Mouse (Mus musculus) neural tube, embryonic 11.5 days (tissue): ENCODE results near the gene Myo1d. TPM values are rescaled to one million over a fixed set of nuclear protein-coding genes. Genes with fewer than 3 reads are reported as not detected.
A peak's percentile ranks its signal among the peaks of the same experiment; 100 is the strongest.

Experiments used
- ATAC-seq: fragments of 200-750 bp; cut with Nextera tagmentation; 2 replicates; pipeline ENCODE4 v1.8.0; 2017; ENCODE audit warnings: moderate number of reproducible peaks, mild to moderate bottlenecking, moderate TSS enrichment, moderate library complexity; ENCODE audit not compliant: insufficient read depth, low FRiP score, low TSS enrichment
- DNase-seq: peaks from one replicate; pipeline ENCODE4 v3.0.0-alpha.2; 2015; ENCODE audit warnings: low spot score
- H3K27ac ChIP-seq: fragments of 300-500 bp; sonication (generic); 2 replicates; pipeline ENCODE4 v1.5.1; 2014; ENCODE audit warnings: low read depth, mild to moderate bottlenecking, low read length
- H3K27me3 ChIP-seq: fragments of 300-500 bp; sonication (generic); 2 replicates; pipeline ENCODE4 v1.6.1; 2014; ENCODE audit warnings: mild to moderate bottlenecking, low read length, mixed read lengths; ENCODE audit not compliant: control insufficient read depth, insufficient read depth
- H3K36me3 ChIP-seq: fragments of 300-500 bp; sonication (generic); 2 replicates; pipeline ENCODE4 v1.6.1; 2014; ENCODE audit warnings: mild to moderate bottlenecking, low read length, moderate library complexity, mixed read lengths; ENCODE audit not compliant: control insufficient read depth, insufficient read depth
- H3K4me1 ChIP-seq: fragments of 300-500 bp; sonication (generic); 2 replicates; pipeline ENCODE4 v1.6.1; 2014; ENCODE audit warnings: low read length, mixed read lengths; ENCODE audit not compliant: control insufficient read depth, insufficient read depth
- H3K4me2 ChIP-seq: fragments of 300-500 bp; sonication (generic); 2 replicates; pipeline ENCODE4 v1.6.1; 2014; ENCODE audit warnings: low read depth, mild to moderate bottlenecking, moderate library complexity
- H3K4me3 ChIP-seq: fragments of 300-500 bp; sonication (generic); 2 replicates; pipeline ENCODE4 v1.5.1; 2014; ENCODE audit warnings: low read depth, low read length
- H3K9ac ChIP-seq: fragments of 300-500 bp; sonication (generic); 2 replicates; pipeline ENCODE4 v1.6.1; 2014; ENCODE audit warnings: mild to moderate bottlenecking, low read length
- H3K9me3 ChIP-seq: fragments of 300-500 bp; sonication (generic); 2 replicates; pipeline ENCODE4 v1.6.1; 2016; ENCODE audit warnings: low read length; ENCODE audit not compliant: control insufficient read depth
- WGBS: fragments of 180-500 bp; shearing (Covaris S2); extraction: QIAGEN DNeasy Blood & Tissue Kit; methylation state at CpG from one replicate; pipeline ENCODE4 v1.1.7; 2014; 5-methylcytosine and 5-hydroxymethylcytosine counted together
- polyA plus RNA-seq: library from polyadenylated mRNA; unstranded; fragments of >200 nt; fragmentation: Nextera tagmentation; extraction: Ambion mirVana; gene quantifications from 2 replicates; pipeline ENCODE4 v1.2.1, GENCODE M21; 2014

Myo1d gene
- polyA plus RNA-seq, 1 experiment from 2014 or later: 2.8 TPM

DNA sequence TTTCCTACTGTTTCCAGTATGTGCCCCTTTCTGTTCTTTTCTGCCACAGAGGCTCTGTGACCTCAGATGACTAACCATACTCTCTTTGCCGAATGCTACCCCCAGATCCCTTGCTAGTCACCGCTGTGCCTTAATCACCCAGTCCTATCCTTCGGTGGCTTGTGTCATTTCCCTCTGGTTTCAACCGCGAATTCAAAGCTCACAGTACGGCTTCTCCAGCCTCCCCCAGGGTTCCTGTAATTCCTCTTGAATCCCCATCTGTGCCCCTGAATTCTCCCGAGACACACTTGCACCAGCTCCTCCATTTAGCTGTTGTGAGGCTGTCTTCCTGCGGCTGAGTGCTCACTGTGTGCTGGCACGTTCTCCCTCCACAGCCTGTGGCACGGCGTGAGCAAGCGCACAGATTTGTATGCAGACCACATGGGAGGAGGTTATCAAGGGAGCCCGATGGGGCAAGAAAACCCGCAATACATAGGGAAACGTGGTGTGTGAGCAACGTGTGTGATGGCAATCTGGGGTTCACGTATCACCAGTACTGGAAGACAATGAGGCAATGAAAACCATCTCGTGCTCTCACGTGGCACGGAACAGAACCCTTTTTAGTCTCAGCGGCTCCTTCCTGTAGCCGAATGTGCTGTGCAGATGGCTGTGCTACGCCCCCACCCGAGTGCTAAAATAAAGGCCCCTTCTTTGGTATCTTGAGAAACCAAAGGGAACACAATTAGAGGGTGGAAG lies 177.0 kb downstream of the Myo1d start:
- Histone ChIP-seq H3K4me3 (peak overlapping the region; percentile 27), H3K36me3 (no peaks in the 10 kb centered on the region), H3K9me3 (no peaks in the 10 kb centered on the region), H3K27ac (0 out of 2 replicates have a peak overlapping the region, but pooled peaks have one; percentile 8), H3K9ac (peak overlapping the region; percentile 58), H3K4me2 (peak overlapping the region; percentile 68), H3K27me3 (no peaks in the 10 kb centered on the region), H3K4me1 (peaks cover 7% of the 10 kb centered on the region; the same call in 1 of the 2 replicates)
- 3% methylated on average over 24 of the region's 24 CpGs for WGBS
- peak; percentile 70 for DNase-seq
- no peak for ATAC-seq

DNA sequence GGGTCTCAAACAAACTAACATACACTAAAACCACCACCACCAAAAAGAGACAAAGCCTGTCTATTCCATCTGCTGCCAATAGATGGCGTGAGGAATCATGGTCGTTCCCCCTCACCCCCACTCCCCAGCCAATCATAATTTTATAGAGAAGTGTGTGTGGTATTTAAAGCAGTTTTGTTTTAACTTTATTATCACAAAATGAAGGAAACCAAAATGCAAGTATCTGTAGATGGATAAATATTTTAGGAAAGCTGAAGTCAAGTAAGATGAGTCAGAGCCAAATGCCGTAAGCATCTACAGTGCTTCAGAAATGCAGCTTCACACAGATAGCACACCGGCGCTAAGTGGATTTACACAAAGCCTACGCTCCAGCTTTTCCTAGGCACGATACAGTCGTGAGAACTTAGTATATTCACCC lies 177.8 kb downstream of the Myo1d start:
- H3K4me3 ChIP-seq: no peak overlapping the region
- ATAC-seq: no peak

DNA sequence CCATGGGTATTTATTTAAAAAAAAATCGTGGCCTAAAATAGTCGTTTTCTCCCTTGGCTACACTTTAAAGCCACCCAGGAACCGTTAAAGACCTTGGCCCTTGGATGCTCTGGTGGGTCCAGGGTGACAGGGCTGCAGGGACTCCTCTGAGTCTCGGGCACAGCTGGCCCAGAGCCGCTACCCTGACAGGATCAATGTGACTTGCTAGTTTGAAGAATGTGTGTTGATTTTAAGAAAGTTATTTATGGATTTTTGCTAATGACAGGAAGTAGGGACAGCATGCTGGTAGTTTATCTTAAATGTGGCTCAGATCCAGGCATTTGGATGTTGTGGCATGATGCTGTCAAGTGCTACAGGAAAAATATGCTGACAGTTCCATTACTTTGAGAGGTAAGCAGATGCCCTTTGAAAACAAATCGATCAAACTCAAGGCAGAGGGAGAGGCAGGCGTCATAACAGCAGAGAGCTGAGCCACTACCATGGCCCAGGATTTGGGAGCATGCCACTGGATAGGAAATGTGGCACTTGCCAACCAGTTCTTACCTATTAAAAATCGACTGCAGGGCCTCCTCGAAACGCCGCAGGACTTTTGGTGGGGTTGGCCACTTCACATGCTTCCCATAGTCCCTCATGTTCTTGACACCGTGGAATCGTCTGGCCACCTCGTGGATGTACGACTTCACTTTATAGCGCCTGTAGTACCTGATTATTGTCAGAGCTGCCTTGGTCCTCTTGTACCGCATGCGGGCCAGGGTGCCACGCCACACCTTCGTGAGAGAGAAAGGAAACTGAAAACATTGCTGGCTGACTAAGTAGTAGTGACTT lies 178.6 kb downstream of the Myo1d start:
- Histone ChIP-seq H3K27me3 (no peaks in the 10 kb centered on the region), H3K9me3 (no peaks in the 10 kb centered on the region), H3K36me3 (no peaks in the 10 kb centered on the region), H3K27ac (no peak overlapping the region), H3K4me2 (no peak overlapping the region), H3K9ac (no peak overlapping the region), H3K4me1 (peaks cover 7% of the 10 kb centered on the region; the same call in 1 of the 2 replicates), H3K4me3 (no peak overlapping the region)
- WGBS: 79% methylated on average over 20 of the region's 20 CpGs
- DNase-seq (no peak), ATAC-seq (no peak)

More for the DNA sequence above, 177.8 kb downstream of the Myo1d start:
- Histone ChIP-seq H3K4me1 (peaks cover 7% of the 10 kb centered on the region; the same call in 1 of the 2 replicates), H3K27ac (no peak overlapping the region), H3K9me3 (no peaks in the 10 kb centered on the region), H3K36me3 (no peaks in the 10 kb centered on the region), H3K27me3 (no peaks in the 10 kb centered on the region), H3K9ac (0 out of 2 replicates have a peak overlapping the region, but pooled peaks have one; percentile 2), H3K4me2 (peak overlapping the region; percentile 68; the same call in 1 of the 2 replicates)
- no peak for DNase-seq
- 33% methylated on average over 8 of the region's 8 CpGs for WGBS

GRCm38 (mm10) chr11:80595482-80595881 lies 184.3 kb downstream of the Myo1d start:
- no peak for ATAC-seq
- DNase-seq: no peak
- no peaks in the 10 kb centered on the region for H3K36me3 ChIP-seq

GRCm38 (mm10) chr11:80589387-80589786 lies 190.4 kb downstream of the Myo1d start:
- Histone ChIP-seq H3K4me1 (no peaks in the 10 kb centered on the region), H3K27ac (no peak overlapping the region), H3K27me3 (no peaks in the 10 kb centered on the region), H3K36me3 (no peaks in the 10 kb centered on the region), H3K4me2 (no peak overlapping the region), H3K4me3 (no peak overlapping the region), H3K9ac (no peak overlapping the region), H3K9me3 (no peaks in the 10 kb centered on the region)
- WGBS: 63% methylated on average over 5 of the region's 5 CpGs
- no peak for ATAC-seq
- no peak for DNase-seq

More at GRCm38 (mm10) chr11:80595482-80595881, 184.3 kb downstream of the Myo1d start:
- Histone ChIP-seq H3K4me1 (no peaks in the 10 kb centered on the region), H3K27me3 (no peaks in the 10 kb centered on the region), H3K4me3 (no peak overlapping the region), H3K27ac (no peak overlapping the region), H3K9me3 (no peaks in the 10 kb centered on the region), H3K4me2 (no peak overlapping the region), H3K9ac (no peak overlapping the region)
- WGBS: 86% methylated on average over 1 of the region's 1 CpGs

- DNase-seq (no peak), ATAC-seq (no peak)
- H3K27ac ChIP-seq: no peak overlapping the region
- no peak overlapping the region for H3K4me3 ChIP-seq
- no peaks in the 10 kb centered on the region; the same call in 1 of the 2 replicates for H3K4me1 ChIP-seq
- no peak overlapping the region for H3K4me2 ChIP-seq
- no peaks in the 10 kb centered on the region for H3K36me3 ChIP-seq
- no peak overlapping the region for H3K9ac ChIP-seq
- H3K9me3 ChIP-seq: no peaks in the 10 kb centered on the region
- peaks cover 3% of the 10 kb centered on the region; the same call in 1 of the 2 replicates for H3K27me3 ChIP-seq
These were observed 194.1 kb downstream of the Myo1d start for GRCm38 (mm10) chr11:80585761-80586160.

GRCm38 (mm10) chr11:80585211-80585610 lies 194.6 kb downstream of the Myo1d start:
- DNase-seq (no peak), ATAC-seq (no peak)
- Histone ChIP-seq H3K36me3 (no peaks in the 10 kb centered on the region), H3K27ac (no peak overlapping the region), H3K4me1 (no peaks in the 10 kb centered on the region; the same call in 1 of the 2 replicates), H3K9ac (no peak overlapping the region), H3K9me3 (no peaks in the 10 kb centered on the region), H3K27me3 (peaks cover 6% of the 10 kb centered on the region; the same call in 1 of the 2 replicates), H3K4me2 (no peak overlapping the region), H3K4me3 (no peak overlapping the region)
- 71% methylated on average over 11 of the region's 11 CpGs for WGBS

GRCm38 (mm10) chr11:80580494-80580893 lies 199.3 kb downstream of the Myo1d start:
- no peak for ATAC-seq
- H3K27me3 ChIP-seq: peaks cover 18% of the 10 kb centered on the region
- H3K27ac ChIP-seq: no peak overlapping the region
- peaks cover 14% of the 10 kb centered on the region; the same call in 1 of the 2 replicates for H3K4me1 ChIP-seq
- no peak overlapping the region for H3K4me3 ChIP-seq
- 85% methylated on average over 3 of the region's 3 CpGs for WGBS
- DNase-seq: no peak
- H3K9ac ChIP-seq: no peak overlapping the region
- no peaks in the 10 kb centered on the region for H3K9me3 ChIP-seq
- H3K36me3 ChIP-seq: no peaks in the 10 kb centered on the region
- H3K4me2 ChIP-seq: no peak overlapping the region
